Mouse (Mus musculus) hindbrain, embryonic 14.5 days (tissue): ENCODE results near the gene Mllt3. TPM values are rescaled to one million over a fixed set of nuclear protein-coding genes. Genes with fewer than 3 reads are reported as not detected.
"Not testable (repeated sequence)": the region's sequence is repeated elsewhere in the genome, so short reads cannot be mapped to it uniquely, and the experiment has no call there.

Experiments
- ATAC-seq: fragments of 200-750 bp; cut with Nextera tagmentation; 2 replicates; pipeline ENCODE4 v1.8.0; 2017; ENCODE audit warnings: moderate number of reproducible peaks, mild to moderate bottlenecking, moderate TSS enrichment, moderate library complexity; ENCODE audit not compliant: low FRiP score
- DNase-seq: peaks from one replicate; pipeline ENCODE4 v3.0.0-alpha.2; 2015; ENCODE audit warnings: low spot score
- H3K27ac ChIP-seq: fragments of 300-500 bp; sonication (generic); 2 replicates; pipeline ENCODE4 v1.5.1; 2014; ENCODE audit warnings: mild to moderate bottlenecking, moderate library complexity
- H3K27me3 ChIP-seq: fragments of 300-500 bp; sonication (generic); 2 replicates; pipeline ENCODE4 v1.6.1; 2014; ENCODE audit warnings: mild to moderate bottlenecking, low read length, mixed read lengths; ENCODE audit not compliant: control insufficient read depth, insufficient read depth
- H3K36me3 ChIP-seq: fragments of 300-500 bp; sonication (generic); replicated peaks from 2 replicates; pipeline ENCODE4 v1.6.1; 2014; ENCODE audit not compliant: control insufficient read depth, insufficient read depth
- H3K4me1 ChIP-seq: fragments of 300-500 bp; sonication (generic); replicated peaks from 2 replicates; pipeline ENCODE4 v1.6.1; 2014; ENCODE audit warnings: antibody characterized with exemption, low read length, mixed read lengths; ENCODE audit not compliant: control insufficient read depth, insufficient read depth
- H3K4me2 ChIP-seq: fragments of 300-500 bp; sonication (generic); replicated peaks from 2 replicates; pipeline ENCODE4 v1.6.1; 2014; ENCODE audit warnings: mild to moderate bottlenecking, moderate library complexity
- H3K4me3 ChIP-seq: fragments of 300-500 bp; sonication (generic); replicated peaks from 2 replicates; pipeline ENCODE4 v1.5.1; 2014; ENCODE audit warnings: mild to moderate bottlenecking, low read length
- H3K9ac ChIP-seq: fragments of 300-500 bp; sonication (generic); 2 replicates; pipeline ENCODE4 v1.6.1; 2014
- H3K9me3 ChIP-seq: fragments of 300-500 bp; sonication (generic); 2 replicates; pipeline ENCODE4 v1.6.1; 2016; ENCODE audit warnings: low read length; ENCODE audit not compliant: control insufficient read depth
- WGBS: fragments of 180-500 bp; shearing (Covaris S2); extraction: QIAGEN DNeasy Blood & Tissue Kit; methylation state at CpG from one replicate; pipeline ENCODE4 v1.1.7; 2014; 5-methylcytosine and 5-hydroxymethylcytosine counted together
- polyA plus RNA-seq: library from polyadenylated mRNA; unstranded; fragments of >200 nt; fragmentation: Nextera tagmentation; extraction: Ambion mirVana; gene quantifications from 2 replicates; pipeline ENCODE4 v1.2.1, GENCODE M21; 2014

Mllt3 gene
- polyA plus RNA-seq, 1 experiment from 2014 or later, result 72.9 TPM

GRCm38 (mm10) chr4:87990940-87991339 is 42.2 kb downstream of the Mllt3 start:
- DNase-seq, result no peak

GRCm38 (mm10) chr4:87985281-87985680 is 47.9 kb downstream of the Mllt3 start:
- no peak for DNase-seq
- WGBS, result 47% methylated on average over 4 of the region's 4 CpGs
- H3K27ac ChIP-seq, result no peak overlapping the region
- no peak for ATAC-seq
- no peaks in the 10 kb centered on the region for H3K9me3 ChIP-seq
- H3K4me3 ChIP-seq, result no peak overlapping the region
- no peaks in the 10 kb centered on the region for H3K27me3 ChIP-seq
- H3K9ac ChIP-seq, result no peak overlapping the region
- no peak overlapping the region for H3K4me2 ChIP-seq
- H3K4me1 ChIP-seq, result peaks cover 15% of the 10 kb centered on the region
- H3K36me3 ChIP-seq, result no peaks in the 10 kb centered on the region

More at GRCm38 (mm10) chr4:87990940-87991339, 42.2 kb downstream of the Mllt3 start:
- Histone ChIP-seq H3K27ac (no peak overlapping the region), H3K4me3 (no peak overlapping the region), H3K9me3 (no peaks in the 10 kb centered on the region), H3K4me1 (no peaks in the 10 kb centered on the region), H3K4me2 (no peak overlapping the region), H3K9ac (no peak overlapping the region), H3K36me3 (no peaks in the 10 kb centered on the region), H3K27me3 (no peaks in the 10 kb centered on the region)
- 78% methylated on average over 5 of the region's 5 CpGs for WGBS
- ATAC-seq, result no peak

DNA sequence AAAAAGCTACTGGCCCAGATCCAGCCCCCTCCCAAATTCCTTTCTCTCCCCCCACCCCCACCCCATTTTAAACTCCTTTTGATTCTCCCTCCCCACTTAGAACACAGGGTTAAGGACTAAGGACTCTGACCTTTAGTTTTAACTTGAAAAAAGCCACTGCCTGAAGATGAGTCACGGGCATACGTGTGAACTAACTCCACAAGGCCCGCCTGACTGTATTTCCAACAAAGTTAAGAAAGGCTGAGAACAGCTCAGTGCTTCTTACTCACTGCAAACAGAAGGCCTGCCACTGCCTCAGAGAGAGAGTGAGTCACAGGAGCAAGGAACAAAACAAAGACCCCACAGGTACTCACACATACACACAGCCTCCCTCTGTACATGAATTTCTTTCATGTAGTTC is 48.6 kb downstream of the Mllt3 start:
- Histone ChIP-seq H3K4me2 (no peak overlapping the region), H3K4me1 (peaks cover 15% of the 10 kb centered on the region), H3K36me3 (no peaks in the 10 kb centered on the region), H3K9ac (no peak overlapping the region), H3K27ac (no peak overlapping the region), H3K27me3 (no peaks in the 10 kb centered on the region), H3K9me3 (no peaks in the 10 kb centered on the region), H3K4me3 (no peak overlapping the region)
- no peak for DNase-seq
- 34% methylated on average over 3 of the region's 3 CpGs for WGBS
- no peak for ATAC-seq

DNA sequence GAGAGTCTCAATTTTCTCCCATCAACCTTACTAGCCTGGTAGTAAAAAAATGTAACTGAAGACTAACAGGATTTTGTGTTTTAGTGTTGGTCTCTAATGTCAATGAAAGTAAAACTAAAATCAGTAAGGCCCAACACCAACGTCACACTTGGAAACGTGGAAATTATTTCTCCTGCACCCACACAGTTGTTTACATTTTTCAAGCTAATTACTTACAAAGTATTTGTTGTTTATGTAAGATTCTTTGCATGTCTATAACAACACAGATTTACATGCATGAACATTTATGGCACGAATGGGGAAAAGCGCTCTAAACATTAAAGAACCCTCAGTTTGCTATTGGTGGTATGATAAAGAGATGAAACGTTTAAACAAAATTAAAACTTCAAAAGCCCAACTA is 49.1 kb downstream of the Mllt3 start:
- no peak overlapping the region for H3K9ac ChIP-seq
- H3K4me1 ChIP-seq, result peaks cover 15% of the 10 kb centered on the region
- no peak overlapping the region for H3K4me3 ChIP-seq
- H3K36me3 ChIP-seq, result no peaks in the 10 kb centered on the region
- ATAC-seq, result no peak
- no peak overlapping the region; the same call in 1 of the 2 replicates for H3K4me2 ChIP-seq
- H3K9me3 ChIP-seq, result no peaks in the 10 kb centered on the region
- no peak for DNase-seq
- 74% methylated on average over 5 of the region's 5 CpGs for WGBS
- H3K27me3 ChIP-seq, result no peaks in the 10 kb centered on the region
- H3K27ac ChIP-seq, result no peak overlapping the region

- ATAC-seq, result no peak
- Histone ChIP-seq H3K4me1 (peaks cover 15% of the 10 kb centered on the region), H3K27ac (no peak overlapping the region), H3K27me3 (no peaks in the 10 kb centered on the region), H3K36me3 (no peaks in the 10 kb centered on the region), H3K9me3 (no peaks in the 10 kb centered on the region), H3K9ac (no peak overlapping the region), H3K4me2 (no peak overlapping the region), H3K4me3 (no peak overlapping the region)
- no peak for DNase-seq
- WGBS, result 79% methylated on average over 5 of the region's 5 CpGs
Observed at GRCm38 (mm10) chr4:87982578-87982977, 50.6 kb downstream of the Mllt3 start.

GRCm38 (mm10) chr4:87977820-87978448 is 55.2 kb downstream of the Mllt3 start:
- no peak overlapping the region for H3K4me3 ChIP-seq
- H3K4me1 ChIP-seq, result peaks cover 2% of the 10 kb centered on the region; the same call in 1 of the 2 replicates
- H3K4me2 ChIP-seq, result no peak overlapping the region
- ATAC-seq (no peak), DNase-seq (no peak)
- H3K9me3 ChIP-seq, result no peaks in the 10 kb centered on the region
- no peak overlapping the region for H3K27ac ChIP-seq
- H3K27me3 ChIP-seq, result no peaks in the 10 kb centered on the region
- no peak overlapping the region for H3K9ac ChIP-seq
- no peaks in the 10 kb centered on the region for H3K36me3 ChIP-seq
- 67% methylated on average over 11 of the region's 11 CpGs for WGBS

DNA sequence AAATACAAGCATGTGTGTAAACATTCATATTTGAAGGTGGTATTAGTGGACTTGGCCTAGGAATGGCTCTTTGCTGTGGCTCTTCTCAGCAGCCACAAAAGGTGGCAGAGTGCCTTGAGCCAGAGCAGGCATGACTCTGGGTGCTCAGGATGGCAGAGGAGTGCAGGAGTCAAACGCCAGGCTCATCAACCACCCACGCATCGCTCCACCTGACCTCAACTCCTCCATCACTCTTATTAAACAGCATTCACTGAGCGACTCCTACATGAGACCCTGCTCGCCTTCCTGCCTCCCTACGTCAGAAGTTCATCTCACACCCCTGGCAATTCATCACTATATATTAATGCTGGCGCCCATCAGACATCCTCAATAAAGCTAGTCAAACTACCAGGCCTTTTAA is 67.3 kb downstream of the Mllt3 start:
- no peak overlapping the region for H3K4me2 ChIP-seq
- H3K27ac ChIP-seq, result no peak overlapping the region
- H3K9me3 ChIP-seq, result no peaks in the 10 kb centered on the region
- no peaks in the 10 kb centered on the region for H3K36me3 ChIP-seq
- no peak overlapping the region for H3K4me3 ChIP-seq
- no peak overlapping the region for H3K9ac ChIP-seq
- ATAC-seq (no peak), DNase-seq (no peak)
- WGBS, result 88% methylated on average over 7 of the region's 7 CpGs
- no peaks in the 10 kb centered on the region for H3K27me3 ChIP-seq
- H3K4me1 ChIP-seq, result peaks cover 7% of the 10 kb centered on the region; the same call in 1 of the 2 replicates

- 96% methylated on average over 1 of the region's 2 CpGs for WGBS
- H3K27ac ChIP-seq, DNase-seq, H3K36me3 ChIP-seq, H3K4me3 ChIP-seq, H3K27me3 ChIP-seq, H3K4me2 ChIP-seq, H3K9ac ChIP-seq, H3K9me3 ChIP-seq, H3K4me1 ChIP-seq, ATAC-seq: not testable (repeated sequence)
Observed at GRCm38 (mm10) chr4:87964890-87965289, 68.3 kb downstream of the Mllt3 start.

DNA sequence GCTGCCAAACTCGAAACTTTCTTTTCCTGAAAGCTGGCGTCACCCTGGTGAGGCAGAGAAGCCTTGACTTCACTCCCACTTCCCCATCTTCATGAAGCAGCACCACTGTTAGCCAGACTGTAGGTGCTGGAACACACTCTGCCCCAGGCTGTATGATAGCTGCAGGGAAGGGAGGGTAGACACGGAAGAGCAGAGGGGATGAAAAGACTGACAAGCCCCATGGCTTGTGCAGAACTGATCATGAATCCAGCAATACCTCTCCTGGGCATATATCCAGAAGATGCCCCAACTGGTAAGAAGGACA is 69.4 kb downstream of the Mllt3 start:
- 96% methylated on average over 3 of the region's 3 CpGs for WGBS
- DNase-seq (no peak), ATAC-seq (no peak)
- Histone ChIP-seq H3K27me3 (no peaks in the 10 kb centered on the region), H3K36me3 (no peaks in the 10 kb centered on the region), H3K9ac (no peak overlapping the region), H3K9me3 (no peaks in the 10 kb centered on the region), H3K27ac (no peak overlapping the region), H3K4me1 (no peaks in the 10 kb centered on the region; the same call in 1 of the 2 replicates), H3K4me2 (no peak overlapping the region), H3K4me3 (no peak overlapping the region)
